Mouse (Mus musculus) embryonic facial prominence, embryonic 14.5 days (tissue): Measurements from ENCODE around the gene Irx4. TPM values are rescaled to one million over a fixed set of nuclear protein-coding genes. Genes with fewer than 3 reads are reported as not detected.

ENCODE experiments used
- ATAC-seq: fragments of 200-750 bp; cut with Nextera tagmentation; 2 replicates; pipeline ENCODE4 v1.8.0; 2017; ENCODE audit warnings: low read depth, moderate number of reproducible peaks, moderate TSS enrichment
- DNase-seq: peaks from one replicate; pipeline ENCODE4 v3.0.0-alpha.2; 2015; ENCODE audit warnings: low spot score
- H3K27ac ChIP-seq: fragments of 300-500 bp; sonication (generic); replicated peaks from 2 replicates; pipeline ENCODE4 v1.5.1; 2014; ENCODE audit warnings: low read depth, mild to moderate bottlenecking, low read length, moderate library complexity
- H3K27me3 ChIP-seq: fragments of 300-500 bp; sonication (generic); replicated peaks from 2 replicates; pipeline ENCODE4 v1.6.1; 2014; ENCODE audit warnings: low read length; ENCODE audit not compliant: control insufficient read depth, insufficient read depth
- H3K36me3 ChIP-seq: fragments of 300-500 bp; sonication (generic); 2 replicates; pipeline ENCODE4 v1.6.1; 2014; ENCODE audit warnings: low read length, mixed read lengths; ENCODE audit not compliant: control insufficient read depth, insufficient read depth
- H3K4me1 ChIP-seq: fragments of 300-500 bp; sonication (generic); 2 replicates; pipeline ENCODE4 v1.6.1; 2014; ENCODE audit warnings: antibody characterized with exemption, low read length; ENCODE audit not compliant: control insufficient read depth, insufficient read depth
- H3K4me2 ChIP-seq: fragments of 300-500 bp; sonication (generic); 2 replicates; pipeline ENCODE4 v1.6.1; 2014; ENCODE audit warnings: low read depth, mild to moderate bottlenecking, low read length, moderate library complexity, mixed read lengths
- H3K4me3 ChIP-seq: fragments of 300-500 bp; sonication (generic); 2 replicates; pipeline ENCODE4 v1.5.1; 2014; ENCODE audit warnings: low read depth, mild to moderate bottlenecking, low read length
- H3K9ac ChIP-seq: fragments of 300-500 bp; sonication (generic); 2 replicates; pipeline ENCODE4 v1.6.1; 2014; ENCODE audit warnings: low read depth, mild to moderate bottlenecking, low read length, moderate library complexity, mixed read lengths
- H3K9me3 ChIP-seq: fragments of 300-500 bp; sonication (generic); 2 replicates; pipeline ENCODE4 v1.6.1; 2016; ENCODE audit warnings: low read length; ENCODE audit not compliant: control insufficient read depth
- WGBS: fragments of 180-500 bp; shearing (Covaris S2); extraction: QIAGEN DNeasy Blood & Tissue Kit; methylation state at CpG from one replicate; pipeline ENCODE4 v1.1.7; 2014; 5-methylcytosine and 5-hydroxymethylcytosine counted together
- polyA plus RNA-seq: library from polyadenylated mRNA; unstranded; fragments of >200 nt; fragmentation: Nextera tagmentation; extraction: Ambion mirVana; gene quantifications from 2 replicates; pipeline ENCODE4 v1.2.1, GENCODE M21; 2014

Gene Irx4
- polyA plus RNA-seq, 1 experiment from 2014 or later = 4.6 TPM

GRCm38 (mm10) chr13:73272794-73273282 is 12.6 kb downstream of the Irx4 start:
- no peak overlapping the region for H3K27ac ChIP-seq
- DNase-seq (no peak), ATAC-seq (no peak)
- no peaks in the 10 kb centered on the region for H3K36me3 ChIP-seq
- H3K9ac ChIP-seq = no peak overlapping the region
- H3K27me3 ChIP-seq = peaks cover 70% of the 10 kb centered on the region
- H3K4me2 ChIP-seq = no peak overlapping the region
- H3K4me3 ChIP-seq = no peak overlapping the region
- H3K4me1 ChIP-seq = peaks cover 5% of the 10 kb centered on the region; the same call in 1 of the 2 replicates
- no peaks in the 10 kb centered on the region for H3K9me3 ChIP-seq

- H3K9me3 ChIP-seq = no peaks in the 10 kb centered on the region
- no peak overlapping the region for H3K27ac ChIP-seq
- H3K4me3 ChIP-seq = no peak overlapping the region
- DNase-seq (no peak), ATAC-seq (no peak)
- peaks cover 63% of the 10 kb centered on the region for H3K27me3 ChIP-seq
- WGBS = 29% methylated on average over 1 of the region's 1 CpGs
- no peak overlapping the region for H3K4me2 ChIP-seq
- H3K4me1 ChIP-seq = peaks cover 5% of the 10 kb centered on the region; the same call in 1 of the 2 replicates
- H3K9ac ChIP-seq = no peak overlapping the region
- H3K36me3 ChIP-seq = no peaks in the 10 kb centered on the region
These were observed 13.3 kb downstream of the Irx4 start for GRCm38 (mm10) chr13:73273536-73273935.

GRCm38 (mm10) chr13:73277361-73277760 is 17.1 kb downstream of the Irx4 start:
- Histone ChIP-seq H3K36me3 (no peaks in the 10 kb centered on the region), H3K4me2 (no peak overlapping the region), H3K4me1 (no peaks in the 10 kb centered on the region), H3K9me3 (no peaks in the 10 kb centered on the region), H3K4me3 (no peak overlapping the region), H3K27ac (no peak overlapping the region), H3K27me3 (peaks cover 25% of the 10 kb centered on the region), H3K9ac (no peak overlapping the region)
- ATAC-seq (no peak), DNase-seq (no peak)
- 88% methylated on average over 6 of the region's 6 CpGs for WGBS

DNA sequence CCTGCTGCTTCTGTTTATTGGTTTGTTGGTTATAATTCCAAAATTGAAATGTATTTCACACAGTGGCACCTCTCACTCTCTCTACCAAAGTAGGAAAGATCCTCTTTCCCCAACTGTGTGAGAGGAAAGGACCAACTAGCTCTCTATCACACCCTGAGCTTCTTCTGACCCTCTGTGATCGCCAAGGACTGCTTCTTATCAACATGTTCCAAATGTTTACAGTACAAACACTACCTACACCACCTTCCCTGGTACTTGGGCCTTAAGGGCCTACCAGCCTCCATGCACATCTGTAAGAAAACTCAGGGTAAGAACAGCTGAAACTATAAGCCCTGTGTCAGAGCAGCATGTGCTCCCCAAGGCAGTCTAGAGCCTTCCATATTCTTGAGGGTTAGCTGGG is 17.5 kb downstream of the Irx4 start:
- ATAC-seq (no peak), DNase-seq (no peak)
- Histone ChIP-seq H3K27ac (no peak overlapping the region), H3K9me3 (no peaks in the 10 kb centered on the region), H3K4me2 (no peak overlapping the region), H3K27me3 (peaks cover 20% of the 10 kb centered on the region), H3K4me1 (no peaks in the 10 kb centered on the region), H3K4me3 (no peak overlapping the region), H3K36me3 (no peaks in the 10 kb centered on the region), H3K9ac (no peak overlapping the region)
- 61% methylated on average over 1 of the region's 1 CpGs for WGBS

DNA sequence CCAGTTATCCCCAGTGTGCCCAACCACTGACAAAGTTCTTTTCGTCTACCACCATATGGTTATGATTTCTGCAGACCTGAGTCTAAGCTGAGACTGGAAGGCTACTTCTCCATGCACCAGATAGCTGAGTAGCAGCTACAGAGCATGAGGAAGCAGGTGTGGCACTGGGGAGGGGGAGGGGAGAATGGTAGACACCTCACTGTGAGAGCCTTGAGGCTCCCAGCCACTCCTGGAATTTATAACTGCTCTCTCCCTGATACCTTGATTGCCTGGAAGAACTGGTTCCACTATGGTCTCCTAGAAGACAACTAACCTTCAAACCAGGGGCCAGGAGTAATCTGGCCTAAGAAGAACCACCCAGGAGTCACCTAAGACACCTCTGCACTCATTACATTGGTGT is 18.9 kb downstream of the Irx4 start:
- 0 out of 2 replicates have a peak, but pooled peaks have one; percentile 30 for ATAC-seq
- Histone ChIP-seq H3K4me2 (no peak overlapping the region), H3K27me3 (peaks cover 8% of the 10 kb centered on the region), H3K4me1 (no peaks in the 10 kb centered on the region), H3K9ac (no peak overlapping the region), H3K4me3 (no peak overlapping the region), H3K27ac (no peak overlapping the region), H3K36me3 (no peaks in the 10 kb centered on the region), H3K9me3 (no peaks in the 10 kb centered on the region)
- peak; percentile 35 for DNase-seq
- WGBS = 38% methylated on average over 1 of the region's 1 CpGs

DNA sequence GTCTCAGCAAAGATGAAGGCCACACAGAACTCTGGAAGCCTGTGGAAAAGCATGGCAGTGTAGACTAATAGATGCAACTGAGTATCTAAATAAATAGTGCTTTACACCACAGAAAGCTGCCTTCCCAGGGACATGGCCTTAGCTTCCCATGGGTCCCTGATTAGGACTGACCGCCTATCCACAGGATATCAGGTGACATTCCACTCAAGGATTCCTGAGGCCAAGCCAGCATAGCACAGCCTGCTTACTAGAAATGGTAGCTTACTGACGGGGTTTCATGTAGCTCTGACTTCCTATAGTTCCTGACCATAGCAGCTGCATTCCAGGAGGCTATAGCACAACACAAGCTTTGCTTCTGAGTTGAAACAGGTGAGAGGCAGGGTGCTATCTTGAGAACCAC is 22.1 kb downstream of the Irx4 start:
- ATAC-seq = no peak
- WGBS = 54% methylated on average over 2 of the region's 2 CpGs
- Histone ChIP-seq H3K36me3 (no peaks in the 10 kb centered on the region), H3K27me3 (no peaks in the 10 kb centered on the region), H3K4me1 (no peaks in the 10 kb centered on the region), H3K27ac (no peak overlapping the region), H3K4me2 (no peak overlapping the region), H3K9ac (no peak overlapping the region), H3K4me3 (no peak overlapping the region), H3K9me3 (no peaks in the 10 kb centered on the region)
- no peak for DNase-seq

DNA sequence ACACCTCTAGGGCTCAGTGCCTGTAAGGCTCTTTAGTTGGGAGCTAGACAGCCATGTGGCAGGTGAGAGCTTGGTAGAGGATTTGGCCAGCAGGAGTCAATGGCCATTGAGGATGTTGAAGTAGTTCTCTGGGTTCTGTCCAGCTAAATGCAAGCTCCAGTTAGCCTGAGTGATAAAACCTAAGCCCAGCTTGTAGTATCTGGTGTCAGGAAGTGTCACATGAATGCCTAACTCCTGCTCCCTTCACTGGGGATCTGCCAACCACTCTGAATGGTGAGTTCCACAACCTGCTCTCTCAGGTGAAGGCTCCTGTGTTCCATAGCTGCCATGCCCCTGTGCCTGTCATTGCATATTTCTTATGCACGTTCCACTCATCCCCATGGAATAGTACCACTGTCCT is 23.3 kb downstream of the Irx4 start:
- H3K27me3 ChIP-seq = no peaks in the 10 kb centered on the region
- H3K4me2 ChIP-seq = no peak overlapping the region
- no peak overlapping the region for H3K27ac ChIP-seq
- no peak for DNase-seq
- H3K9ac ChIP-seq = no peak overlapping the region
- WGBS = 91% methylated on average over 1 of the region's 1 CpGs
- no peaks in the 10 kb centered on the region for H3K36me3 ChIP-seq
- no peaks in the 10 kb centered on the region for H3K9me3 ChIP-seq
- H3K4me3 ChIP-seq = no peak overlapping the region
- no peak for ATAC-seq
- no peaks in the 10 kb centered on the region for H3K4me1 ChIP-seq

GRCm38 (mm10) chr13:73290206-73290605 is 29.9 kb downstream of the Irx4 start:
- 78% methylated on average over 6 of the region's 6 CpGs for WGBS
- Histone ChIP-seq H3K27me3 (no peaks in the 10 kb centered on the region), H3K9ac (no peak overlapping the region), H3K9me3 (peaks cover 3% of the 10 kb centered on the region; the same call in 1 of the 2 replicates), H3K36me3 (no peaks in the 10 kb centered on the region), H3K27ac (no peak overlapping the region), H3K4me2 (no peak overlapping the region), H3K4me3 (no peak overlapping the region), H3K4me1 (no peaks in the 10 kb centered on the region)
- DNase-seq = no peak
- no peak for ATAC-seq

GRCm38 (mm10) chr13:73291102-73291501 is 30.8 kb downstream of the Irx4 start:
- 23% methylated on average over 2 of the region's 2 CpGs for WGBS
- no peak overlapping the region for H3K9ac ChIP-seq
- H3K4me2 ChIP-seq = no peak overlapping the region
- H3K27ac ChIP-seq = no peak overlapping the region
- H3K27me3 ChIP-seq = no peaks in the 10 kb centered on the region
- no peak for DNase-seq
- no peaks in the 10 kb centered on the region for H3K36me3 ChIP-seq
- no peak for ATAC-seq
- H3K9me3 ChIP-seq = peaks cover 3% of the 10 kb centered on the region; the same call in 1 of the 2 replicates
- no peak overlapping the region for H3K4me3 ChIP-seq
- H3K4me1 ChIP-seq = no peaks in the 10 kb centered on the region
